Mouse (Mus musculus) liver, postnatal 0 days (tissue): ENCODE results near the gene Agmat. TPM values are rescaled to one million over a fixed set of nuclear protein-coding genes. Genes with fewer than 3 reads are reported as not detected.

Experiments used
- ATAC-seq: fragments of 200-750 bp; cut with Nextera tagmentation; 2 replicates; pipeline ENCODE4 v1.8.0; 2017; ENCODE audit warnings: mild to moderate bottlenecking, moderate library complexity
- DNase-seq: peaks from one replicate; pipeline ENCODE4 v3.0.0-alpha.2; 2016
- H3K27ac ChIP-seq: fragments of 300-500 bp; sonication (generic); 2 replicates; pipeline ENCODE4 v1.5.1; 2014; ENCODE audit warnings: antibody characterized with exemption, moderate library complexity, mild to moderate bottlenecking, low read depth
- H3K27me3 ChIP-seq: fragments of 300-500 bp; sonication (generic); 2 replicates; pipeline ENCODE4 v1.6.1; 2014; ENCODE audit warnings: low read length, control low read depth, mixed read lengths; ENCODE audit not compliant: insufficient read depth
- H3K36me3 ChIP-seq: fragments of 300-500 bp; sonication (generic); replicated peaks from 2 replicates; pipeline ENCODE4 v1.6.1; 2014; ENCODE audit warnings: mild to moderate bottlenecking, control low read depth, low read length, moderate library complexity, mixed read lengths; ENCODE audit not compliant: insufficient read depth
- H3K4me1 ChIP-seq: fragments of 300-500 bp; sonication (generic); 2 replicates; pipeline ENCODE4 v1.6.1; 2014; ENCODE audit warnings: antibody characterized with exemption, mild to moderate bottlenecking, control low read depth; ENCODE audit not compliant: insufficient read depth
- H3K4me2 ChIP-seq: fragments of 300-500 bp; sonication (generic); 2 replicates; pipeline ENCODE4 v1.6.1; 2014; ENCODE audit warnings: low read depth, mild to moderate bottlenecking, low read length, moderate library complexity, mixed read lengths
- H3K4me3 ChIP-seq: fragments of 300-500 bp; sonication (generic); 2 replicates; pipeline ENCODE4 v1.5.1; 2014; ENCODE audit warnings: low read depth, low read length
- H3K9ac ChIP-seq: fragments of 300-500 bp; sonication (generic); replicated peaks from 2 replicates; pipeline ENCODE4 v1.6.1; 2014; ENCODE audit warnings: mild to moderate bottlenecking, moderate library complexity
- H3K9me3 ChIP-seq: fragments of 300-500 bp; sonication (generic); 2 replicates; pipeline ENCODE4 v1.6.1; 2016; ENCODE audit warnings: mild to moderate bottlenecking, control low read depth, low read length, mixed read lengths
- CTCF ChIP-seq: sonication (generic); IDR thresholded peaks from 2 replicates; pipeline ENCODE4 v1.5.1; 2016; ENCODE audit warnings: antibody characterized with exemption, low read depth
- EP300 ChIP-seq: IDR thresholded peaks from 2 replicates; pipeline ENCODE4 v1.6.1; 2016; ENCODE audit warnings: antibody characterized with exemption, low read depth, mild to moderate bottlenecking
- WGBS: fragments of 180-500 bp; shearing (Covaris S2); extraction: QIAGEN DNeasy Blood & Tissue Kit; methylation state at CpG from one replicate; pipeline ENCODE4 v1.1.7; 2014; ENCODE audit not compliant: insufficient replicate concordance; 5-methylcytosine and 5-hydroxymethylcytosine counted together
- polyA plus RNA-seq: library from polyadenylated mRNA; unstranded; fragments of >200 nt; fragmentation: Nextera tagmentation; extraction: Ambion mirVana; gene quantifications from 2 replicates; pipeline ENCODE4 v1.2.1, GENCODE M21; 2015

Gene Agmat
- 101 and 105 TPM in 2 replicates for polyA plus RNA-seq

DNA sequence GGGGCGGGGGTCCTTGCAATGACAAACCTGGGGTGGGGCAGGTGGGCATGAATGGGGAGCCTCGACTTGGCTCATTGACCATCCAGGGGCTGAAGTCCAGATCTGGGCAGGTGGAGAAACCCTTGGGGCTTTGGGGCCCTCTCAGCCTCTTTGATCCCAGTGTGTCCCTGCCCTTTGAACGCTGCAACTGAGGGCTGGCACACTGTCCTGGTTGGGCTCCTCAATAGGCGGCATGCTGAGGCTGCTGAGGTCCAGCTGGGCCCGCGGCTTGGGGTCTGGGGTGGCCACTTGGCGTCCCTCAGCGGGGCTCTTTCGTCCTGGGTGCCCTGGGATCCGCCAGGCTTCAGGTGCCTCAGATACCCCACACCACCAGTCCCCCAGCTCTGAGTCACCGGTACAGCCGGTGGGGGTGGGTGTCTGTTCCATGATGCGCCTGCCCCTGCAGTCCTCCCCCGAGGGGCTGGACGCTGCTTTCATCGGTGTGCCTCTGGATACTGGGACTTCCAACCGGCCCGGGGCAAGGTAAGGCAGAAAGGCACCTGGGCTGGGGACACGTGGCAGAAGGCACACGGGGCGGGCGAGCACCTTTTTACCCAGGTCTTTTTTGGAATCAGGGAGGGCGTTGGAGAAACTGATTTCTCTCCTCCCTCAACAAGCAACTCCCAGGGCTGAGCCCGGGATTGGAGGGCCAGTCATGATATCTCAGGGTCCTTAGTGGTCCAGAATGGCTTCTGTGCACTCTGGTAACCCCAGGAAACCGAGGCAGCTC, at the start of gene Agmat:
Gene Agmat, plus strand, starts transcription at position 95 of the 769 bp plus-strand sequence.
- H3K27me3 ChIP-seq, result no peaks in the 10 kb centered on the region
- DNase-seq (peak; percentile 52), ATAC-seq (no peak)
- WGBS, result 26% methylated on average over 25 of the region's 25 CpGs
- TF ChIP-seq CTCF, result no peak
- no peak for TF ChIP-seq EP300
- no peaks in the 10 kb centered on the region for H3K9me3 ChIP-seq
- peak within 1 kb of the TSS; percentile 90 for H3K27ac ChIP-seq
- H3K36me3 ChIP-seq, result no peaks in the 10 kb centered on the region
- peak within 1 kb of the TSS; percentile 70 for H3K9ac ChIP-seq
- peak within 1 kb of the TSS; percentile 47 for H3K4me3 ChIP-seq
- H3K4me1 ChIP-seq, result peaks cover 12% of the 10 kb centered on the region; the same call in 1 of the 2 replicates
- peak within 1 kb of the TSS; percentile 58 for H3K4me2 ChIP-seq

DNA sequence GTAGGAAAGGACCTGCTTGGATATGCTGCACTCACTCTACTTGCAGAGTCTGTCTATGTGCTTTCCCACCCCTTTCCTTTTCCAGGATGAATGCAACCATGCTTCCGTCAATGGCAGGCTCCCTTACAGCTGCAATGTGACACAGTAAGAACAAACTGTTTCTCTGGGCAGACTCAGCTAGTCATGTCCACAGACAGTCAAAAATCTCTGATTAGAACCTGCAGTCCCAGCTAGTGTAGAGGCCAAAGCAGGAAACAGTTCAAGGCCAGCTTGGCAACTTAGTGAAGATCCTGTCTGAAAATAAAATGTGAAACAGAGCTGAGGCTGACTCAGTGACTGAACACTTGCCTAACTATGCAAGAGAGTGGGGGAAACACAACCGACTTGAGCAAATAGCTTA, 41.8 kb upstream of the Agmat start:
- Histone ChIP-seq H3K27me3 (no peaks in the 10 kb centered on the region), H3K36me3 (peaks cover 97% of the 10 kb centered on the region), H3K9ac (no peak overlapping the region), H3K4me2 (no peak overlapping the region), H3K4me1 (peaks cover 9% of the 10 kb centered on the region), H3K4me3 (no peak overlapping the region), H3K27ac (no peak overlapping the region), H3K9me3 (no peaks in the 10 kb centered on the region)
- no peak for DNase-seq
- no peak for TF ChIP-seq EP300
- WGBS, result 82% methylated on average over 2 of the region's 2 CpGs
- no peak for ATAC-seq

GRCm38 (mm10) chr4:141705331-141705730, 41.1 kb upstream of the Agmat start:
- TF ChIP-seq EP300 (no peak), CTCF (no peak)
- no peak for ATAC-seq
- Histone ChIP-seq H3K9me3 (no peaks in the 10 kb centered on the region), H3K4me2 (no peak overlapping the region), H3K4me3 (no peak overlapping the region), H3K4me1 (peaks cover 9% of the 10 kb centered on the region), H3K9ac (no peak overlapping the region), H3K36me3 (peaks cover 96% of the 10 kb centered on the region), H3K27me3 (no peaks in the 10 kb centered on the region), H3K27ac (no peak overlapping the region)
- DNase-seq, result no peak
- 91% methylated on average over 4 of the region's 4 CpGs for WGBS

GRCm38 (mm10) chr4:141708005-141708404, 38.5 kb upstream of the Agmat start:
- H3K4me2 ChIP-seq, result no peak overlapping the region
- H3K36me3 ChIP-seq, result peaks cover 94% of the 10 kb centered on the region
- H3K27ac ChIP-seq, result no peak overlapping the region
- peak; percentile 25; the same call in 1 of the 2 replicates for ATAC-seq
- DNase-seq, result no peak
- 79% methylated on average over 7 of the region's 7 CpGs for WGBS
- no peaks in the 10 kb centered on the region for H3K27me3 ChIP-seq
- H3K9ac ChIP-seq, result no peak overlapping the region
- no peaks in the 10 kb centered on the region for H3K9me3 ChIP-seq
- H3K4me1 ChIP-seq, result peaks cover 11% of the 10 kb centered on the region
- no peak overlapping the region for H3K4me3 ChIP-seq
- TF ChIP-seq EP300, result no peak

DNA sequence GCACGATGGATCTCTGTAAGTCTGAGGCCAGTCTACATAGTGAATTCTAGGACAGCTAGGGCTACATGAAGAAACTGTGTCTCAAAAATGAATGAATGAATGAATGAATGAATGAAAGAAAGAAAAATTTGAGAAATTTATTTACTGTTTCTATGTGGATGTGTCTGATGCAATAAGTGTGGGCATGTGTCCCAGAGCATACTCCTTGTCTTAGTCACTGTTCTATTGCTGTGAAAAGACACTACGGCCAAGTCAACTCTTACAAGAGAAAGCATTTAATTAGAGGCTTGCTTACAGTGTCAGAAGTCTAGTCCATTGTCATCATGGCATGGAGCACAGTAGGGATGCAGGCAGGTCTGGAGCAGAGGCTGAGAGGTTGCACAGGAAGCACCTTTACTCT, 37.5 kb upstream of the Agmat start:
- H3K4me1 ChIP-seq, result peaks cover 15% of the 10 kb centered on the region
- WGBS, result 90% methylated on average over 2 of the region's 2 CpGs
- ATAC-seq, result no peak
- TF ChIP-seq CTCF (no peak), EP300 (no peak)
- H3K9me3 ChIP-seq, result no peaks in the 10 kb centered on the region
- H3K27ac ChIP-seq, result no peak overlapping the region
- no peak overlapping the region for H3K9ac ChIP-seq
- H3K4me3 ChIP-seq, result no peak overlapping the region
- DNase-seq, result no peak
- peaks cover 88% of the 10 kb centered on the region for H3K36me3 ChIP-seq
- H3K27me3 ChIP-seq, result no peaks in the 10 kb centered on the region
- H3K4me2 ChIP-seq, result no peak overlapping the region

DNA sequence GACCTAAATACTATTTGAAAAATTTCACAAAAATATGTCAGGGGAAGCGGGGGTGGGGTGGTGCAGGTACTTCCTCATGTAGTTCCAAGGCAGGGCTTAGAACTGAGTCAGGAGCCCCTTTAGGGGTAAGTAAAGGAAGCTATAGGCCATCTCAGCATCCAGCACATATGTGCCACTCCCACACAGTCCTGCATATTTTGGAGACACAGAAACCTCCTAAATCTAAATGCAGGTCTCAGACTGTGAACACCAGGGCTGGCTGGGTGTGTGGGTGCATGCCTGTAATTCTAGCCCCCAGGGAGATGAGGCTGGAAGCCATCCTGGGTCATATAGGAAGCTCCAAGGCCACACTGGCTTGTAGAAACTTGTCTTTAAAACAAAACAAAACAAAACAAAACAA, 35.2 kb upstream of the Agmat start:
- H3K9me3 ChIP-seq, result no peaks in the 10 kb centered on the region
- no peak overlapping the region for H3K9ac ChIP-seq
- 0 out of 2 replicates have a peak overlapping the region, but pooled peaks have one; percentile 16 for H3K27ac ChIP-seq
- WGBS, result 89% methylated on average over 1 of the region's 1 CpGs
- TF ChIP-seq EP300 (no peak), CTCF (no peak)
- H3K4me2 ChIP-seq, result no peak overlapping the region
- no peak overlapping the region for H3K4me3 ChIP-seq
- no peak for DNase-seq
- H3K36me3 ChIP-seq, result peaks cover 74% of the 10 kb centered on the region
- no peak for ATAC-seq
- peaks cover 32% of the 10 kb centered on the region for H3K4me1 ChIP-seq
- H3K27me3 ChIP-seq, result no peaks in the 10 kb centered on the region
